Mouse (Mus musculus) gastrocnemius, adult 8-10 months (tissue): ENCODE results near the gene Vwce. TPM values are rescaled to one million over a fixed set of nuclear protein-coding genes. Genes with fewer than 3 reads are reported as not detected.

Source experiments
- DNase-seq, 2 experiments: peaks; one replicate each; pipeline ENCODE4 v3.0.0; 2022; ENCODE audit warnings: low spot score in 2 of 2
- total RNA-seq, 4 experiments: library from RNA; stranded (reverse); gene quantifications; 2 replicates each; pipeline ENCODE4 v1.2.4; 2022

The Vwce gene
- total RNA-seq, 4 experiments from 2014 or later, result not detected

DNA sequence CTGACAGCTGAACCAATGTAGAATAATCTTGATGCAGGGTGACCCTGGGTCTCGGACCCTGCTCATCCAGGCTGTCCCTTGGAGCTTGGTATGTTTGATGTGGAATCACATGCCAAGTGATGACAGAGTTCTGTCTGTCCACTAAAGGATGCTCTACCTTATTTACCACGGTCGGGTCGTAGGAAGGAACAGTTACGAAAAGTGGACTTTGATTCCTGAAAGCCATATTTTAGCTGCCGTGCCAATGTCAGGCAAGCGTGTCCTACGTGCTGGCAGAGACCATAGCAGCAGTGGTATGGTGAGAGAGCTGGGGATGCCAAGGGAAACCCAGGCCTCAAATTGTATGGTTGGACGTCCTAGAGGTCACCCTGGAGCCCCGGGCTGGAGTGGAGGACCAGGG lies 79.5 kb downstream of the Vwce start:
- no peak for DNase-seq

DNA sequence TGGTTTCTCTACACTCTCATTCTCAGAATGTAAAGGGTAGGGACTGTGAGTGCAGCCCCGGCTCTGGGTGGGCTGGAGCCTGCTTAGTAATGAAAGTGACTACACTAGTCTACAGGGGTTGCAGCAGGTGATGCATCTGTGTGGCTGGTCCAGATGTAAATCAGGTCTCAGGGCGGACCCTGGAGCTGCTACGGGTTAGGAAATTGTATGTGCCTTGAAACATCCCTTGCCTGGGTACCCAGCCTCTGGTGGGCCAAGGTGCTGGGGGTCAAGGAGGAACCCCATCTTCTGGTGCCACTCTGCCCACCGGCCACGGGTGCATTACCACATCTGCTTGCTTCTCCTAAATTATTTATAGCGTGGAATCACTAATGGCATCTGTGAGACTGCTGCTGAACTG lies 80.2 kb downstream of the Vwce start:
- DNase-seq, result no peak

DNA sequence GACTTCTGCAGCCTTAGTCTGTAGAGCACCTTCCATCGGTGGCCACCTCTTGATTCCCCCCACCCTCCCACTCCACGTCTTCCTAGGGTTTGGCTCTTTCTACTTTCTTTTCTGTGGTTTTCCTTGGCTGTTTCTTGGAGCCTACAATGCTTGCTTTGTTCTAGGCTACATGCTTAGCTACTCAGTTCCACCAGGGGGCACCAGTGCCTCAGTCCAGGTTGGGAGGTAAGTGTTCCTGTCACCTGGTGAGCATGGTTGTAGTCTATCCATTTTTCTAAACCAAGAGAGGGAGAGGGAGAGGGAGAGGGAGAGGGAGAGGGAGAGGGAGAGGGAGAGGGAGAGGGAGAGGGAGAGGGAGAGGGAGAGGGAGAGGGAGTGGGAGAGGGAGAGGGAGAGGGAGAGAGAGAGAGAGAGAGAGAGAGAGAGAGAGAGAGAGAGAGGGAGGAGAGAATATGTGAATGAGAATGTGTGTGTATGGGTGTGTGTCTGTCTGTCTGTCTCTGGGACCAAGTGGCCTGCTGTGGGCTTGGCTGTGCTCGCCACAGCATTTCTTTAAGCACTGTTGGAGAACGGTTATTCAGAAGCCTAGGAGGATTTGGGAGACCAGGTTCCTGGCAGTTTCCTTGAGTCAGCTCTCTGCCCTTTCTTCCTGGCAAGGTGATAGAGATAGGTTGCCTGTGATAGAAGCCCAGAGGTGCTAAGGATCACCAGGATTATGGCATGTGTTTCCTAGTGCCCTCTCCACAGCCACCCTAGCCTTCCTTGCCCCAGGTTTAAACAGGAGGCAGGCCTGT lies 80.9 kb downstream of the Vwce start:
- DNase-seq, result no peak

GRCm38 (mm10) chr19:10715476-10715875 lies 81.5 kb downstream of the Vwce start:
- DNase-seq, result no peak

Other genes starting within 250 kb of the Vwce start
- gene Syt7, start 245.1 kb upstream of the Vwce start, total RNA-seq, result 1 to 10 TPM; 1.7 to 3.9 (median 2.8) TPM
- under 1 TPM in 2 of 4 experiments, not detected in 2; 0.19 to 0.48 TPM for gene Lrrc10b, start 176.7 kb upstream of the Vwce start, total RNA-seq
- gene Ppp1r32, start 151.3 kb upstream of the Vwce start, total RNA-seq, result under 1 TPM; 0.35 to 0.92 (median 0.46) TPM
- gene Cpsf7, start 108.9 kb upstream of the Vwce start, total RNA-seq, result 10 to 100 TPM; 14.9 to 17.1 (median 16.0) TPM
- gene Sdhaf2, start 108.1 kb upstream of the Vwce start, total RNA-seq, result 10 to 100 TPM; 47.2 to 53.6 (median 48.0) TPM
- gene Tmem216, start 78.0 kb upstream of the Vwce start, total RNA-seq, result 1 to 10 TPM; 2.3 to 3.1 (median 2.7) TPM
- 1 to 10 TPM; 7.6 to 8.3 (median 7.8) TPM for gene Cyb561a3, start 57.0 kb upstream of the Vwce start, total RNA-seq
- gene Tmem138, start 56.9 kb upstream of the Vwce start, total RNA-seq, result 1 to 10 TPM in 2 of 4 experiments, under 1 TPM in 2; 0.80 to 1.7 (median 1.1) TPM
- gene Ddb1, start 28.9 kb upstream of the Vwce start, total RNA-seq, result 100 to 1,000 TPM; 116 to 144 (median 125) TPM
- 1 to 10 TPM; 3.5 to 4.5 (median 3.6) TPM for gene Tkfc, start 28.6 kb upstream of the Vwce start, total RNA-seq
- gene Pga5, start 43.9 kb downstream of the Vwce start, total RNA-seq, result not detected
- gene Vps37c, start 54.5 kb downstream of the Vwce start, total RNA-seq, result 10 to 100 TPM; 21.1 to 33.7 (median 28.3) TPM
- under 1 TPM in 1 of 4 experiments, not detected in 3; 0.27 TPM for gene Cd5, start 104.8 kb downstream of the Vwce start, total RNA-seq
- not detected for gene Cd6, start 195.8 kb downstream of the Vwce start, total RNA-seq
- gene Slc15a3, start 205.5 kb downstream of the Vwce start, total RNA-seq, result under 1 TPM; 0.08 to 0.45 (median 0.22) TPM
- 1 to 10 TPM; 2.7 to 4.3 (median 3.4) TPM for gene Tmem132a, start 235.7 kb downstream of the Vwce start, total RNA-seq
- 100 to 1,000 TPM; 228 to 296 (median 253) TPM for gene Tmem109, start 247.8 kb downstream of the Vwce start, total RNA-seq